Mouse (Mus musculus) myocyte (in vitro differentiated cells): ENCODE data around the gene Mrap.

ENCODE experiments used
- CEBPB ChIP-seq: IDR thresholded peaks from 2 replicates; pipeline ENCODE4 v1.6.1; 2011; ENCODE audit warnings: mild to moderate bottlenecking, moderate library complexity; ENCODE audit not compliant: poor library complexity, insufficient read depth, severe bottlenecking
- E2F4 ChIP-seq: IDR thresholded peaks from one replicate; pipeline ENCODE4 v1.6.1; 2011; ENCODE audit warnings: mild to moderate bottlenecking, control low read depth, moderate library complexity; ENCODE audit not compliant: insufficient read depth
- MAX ChIP-seq: IDR thresholded peaks from one replicate; pipeline ENCODE4 v1.6.1; 2011; ENCODE audit warnings: low read depth, mild to moderate bottlenecking, control low read depth
- MYOD1 ChIP-seq, 3 experiments: IDR thresholded peaks; one replicate each; pipeline ENCODE4 v1.6.1; 2011; ENCODE audit warnings: control low read depth in 2 of 3, low read depth in 2 of 3, mild to moderate bottlenecking in 2 of 3, moderate library complexity in 1 of 3; ENCODE audit not compliant: insufficient read length in 2 of 3, control insufficient read depth in 1 of 3
- MYOG ChIP-seq, 3 experiments: IDR thresholded peaks; one replicate each; pipeline ENCODE4 v1.6.1; 2011; ENCODE audit warnings: control low read depth in 2 of 3, low read depth in 2 of 3, mild to moderate bottlenecking in 2 of 3; ENCODE audit not compliant: insufficient read length in 2 of 3, control insufficient read depth in 1 of 3, insufficient read depth in 1 of 3
- POLR2A ChIP-seq: IDR thresholded peaks from one replicate; pipeline ENCODE4 v1.6.1; 2011; ENCODE audit warnings: low read depth, mild to moderate bottlenecking, control low read depth, moderate library complexity; ENCODE audit not compliant: insufficient read length
- POLR2AphosphoS2 ChIP-seq: IDR thresholded peaks from one replicate; pipeline ENCODE4 v1.6.1; 2011; ENCODE audit warnings: low read depth, control low read depth; ENCODE audit not compliant: insufficient read length
- REST ChIP-seq: IDR thresholded peaks from one replicate; pipeline ENCODE4 v1.6.1; 2011; ENCODE audit warnings: mild to moderate bottlenecking, control low read depth, moderate library complexity; ENCODE audit not compliant: insufficient read depth, insufficient read length
- SRF ChIP-seq: IDR thresholded peaks from one replicate; pipeline ENCODE4 v1.6.1; 2011; ENCODE audit warnings: low read depth; ENCODE audit not compliant: control insufficient read depth, insufficient read length
- TCF12 ChIP-seq: IDR thresholded peaks from one replicate; pipeline ENCODE4 v1.6.1; 2011; ENCODE audit warnings: mild to moderate bottlenecking, control low read depth; ENCODE audit not compliant: poor library complexity, insufficient read depth, severe bottlenecking
- TCF3 ChIP-seq: IDR thresholded peaks from one replicate; pipeline ENCODE4 v1.6.1; 2011; ENCODE audit warnings: low read depth, control low read depth; ENCODE audit not compliant: insufficient read length
- USF1 ChIP-seq: IDR thresholded peaks from one replicate; pipeline ENCODE4 v1.6.1; 2011; ENCODE audit warnings: low read depth, mild to moderate bottlenecking, control low read depth, moderate library complexity

DNA sequence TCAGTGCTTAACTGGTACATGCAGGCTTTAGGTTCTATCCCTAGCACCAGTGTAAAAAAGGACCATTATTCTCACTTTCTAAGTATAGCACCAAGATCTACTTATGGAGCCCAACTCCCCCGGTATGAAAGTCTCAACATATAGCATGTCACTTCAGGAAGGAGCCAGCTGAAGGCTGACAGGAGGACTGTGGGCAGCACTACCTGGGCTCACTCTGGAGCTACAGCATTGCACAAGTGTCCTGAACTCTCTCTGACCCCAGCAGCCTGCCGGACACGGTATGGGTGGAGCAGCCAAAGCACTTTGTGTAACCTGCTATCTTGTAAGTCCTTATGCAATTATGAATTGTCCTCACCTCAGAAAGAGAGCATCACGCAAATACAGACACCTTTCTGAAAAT, 47.2 kb downstream of the Mrap start:
- TF ChIP-seq USF1, result no peak
- no peak for TF ChIP-seq POLR2AphosphoS2
- TF ChIP-seq POLR2A, result no peak
- TF ChIP-seq MAX, result no peak
- TF ChIP-seq MYOD1 (IDR thresholded peaks at IDR 0.05; ENCODE audit: control insufficient read depth in 1 of 3, insufficient read length in 2 of 3, low read depth in 2 of 3), result no peak
- TF ChIP-seq REST, result no peak
- TF ChIP-seq MYOG (IDR thresholded peaks at IDR 0.05; ENCODE audit: control insufficient read depth in 1 of 3, insufficient read depth in 1 of 3, insufficient read length in 2 of 3, low read depth in 2 of 3), result no peak
- TF ChIP-seq E2F4, result no peak
- no peak for TF ChIP-seq TCF12
- no peak for TF ChIP-seq SRF
- TF ChIP-seq CEBPB, result no peak
- TF ChIP-seq TCF3, result no peak
